Mouse (Mus musculus) midbrain, embryonic 15.5 days (tissue): Measurements from ENCODE around the gene Hmgb1. TPM values are rescaled to one million over a fixed set of nuclear protein-coding genes. Genes with fewer than 3 reads are reported as not detected.
A peak's percentile ranks its signal among the peaks of the same experiment; 100 is the strongest.

Source experiments
- ATAC-seq: fragments of 200-750 bp; cut with Nextera tagmentation; replicated peaks from 2 replicates; pipeline ENCODE4 v1.8.0; 2017; ENCODE audit warnings: moderate TSS enrichment
- H3K27ac ChIP-seq: fragments of 300-500 bp; sonication (generic); 2 replicates; pipeline ENCODE4 v1.5.1; 2015; ENCODE audit warnings: mild to moderate bottlenecking, inconsistent platforms
- H3K27me3 ChIP-seq: fragments of 300-500 bp; sonication (generic); replicated peaks from 2 replicates; pipeline ENCODE4 v1.6.1; 2015; ENCODE audit warnings: inconsistent platforms
- H3K36me3 ChIP-seq: fragments of 300-500 bp; sonication (generic); replicated peaks from 2 replicates; pipeline ENCODE4 v1.6.1; 2015; ENCODE audit warnings: inconsistent platforms
- H3K4me1 ChIP-seq: fragments of 300-500 bp; sonication (generic); 2 replicates; pipeline ENCODE4 v1.6.1; 2015; ENCODE audit warnings: inconsistent platforms
- H3K4me2 ChIP-seq: fragments of 300-500 bp; sonication (generic); 2 replicates; pipeline ENCODE4 v1.6.1; 2015; ENCODE audit warnings: inconsistent platforms, mild to moderate bottlenecking, moderate library complexity
- H3K4me3 ChIP-seq: fragments of 300-500 bp; sonication (generic); 2 replicates; pipeline ENCODE4 v1.5.1; 2015; ENCODE audit warnings: mild to moderate bottlenecking, inconsistent platforms
- H3K9ac ChIP-seq: fragments of 300-500 bp; sonication (generic); 2 replicates; pipeline ENCODE4 v1.6.1; 2015; ENCODE audit warnings: mild to moderate bottlenecking, inconsistent platforms
- H3K9me3 ChIP-seq: fragments of 300-500 bp; sonication (generic); 2 replicates; pipeline ENCODE4 v1.6.1; 2016; ENCODE audit warnings: inconsistent platforms
- WGBS: fragments of 180-500 bp; shearing (Covaris S2); methylation state at CpG from one replicate; pipeline ENCODE4 v1.1.7; 2015; ENCODE audit warnings: mixed read lengths; 5-methylcytosine and 5-hydroxymethylcytosine counted together
- polyA plus RNA-seq: library from polyadenylated mRNA; unstranded; fragments of >200 nt; fragmentation: Nextera tagmentation; extraction: Ambion mirVana; gene quantifications from 2 replicates; pipeline ENCODE4 v1.2.1, GENCODE M21; 2015

The Hmgb1 gene
- polyA plus RNA-seq, 1 experiment from 2014 or later: 713 TPM

GRCm38 (mm10) chr5:149017666-149018415, 166.4 kb downstream of the Hmgb1 start:
- H3K27me3 ChIP-seq: no peaks in the 10 kb centered on the region
- no peak for ATAC-seq
- WGBS: 93% methylated on average over 3 of the region's 3 CpGs
- no peak overlapping the region for H3K4me2 ChIP-seq
- no peaks in the 10 kb centered on the region for H3K36me3 ChIP-seq
- H3K9ac ChIP-seq: no peak overlapping the region
- H3K9me3 ChIP-seq: no peaks in the 10 kb centered on the region
- H3K4me3 ChIP-seq: no peak overlapping the region
- H3K27ac ChIP-seq: no peak overlapping the region
- peaks cover 16% of the 10 kb centered on the region for H3K4me1 ChIP-seq

DNA sequence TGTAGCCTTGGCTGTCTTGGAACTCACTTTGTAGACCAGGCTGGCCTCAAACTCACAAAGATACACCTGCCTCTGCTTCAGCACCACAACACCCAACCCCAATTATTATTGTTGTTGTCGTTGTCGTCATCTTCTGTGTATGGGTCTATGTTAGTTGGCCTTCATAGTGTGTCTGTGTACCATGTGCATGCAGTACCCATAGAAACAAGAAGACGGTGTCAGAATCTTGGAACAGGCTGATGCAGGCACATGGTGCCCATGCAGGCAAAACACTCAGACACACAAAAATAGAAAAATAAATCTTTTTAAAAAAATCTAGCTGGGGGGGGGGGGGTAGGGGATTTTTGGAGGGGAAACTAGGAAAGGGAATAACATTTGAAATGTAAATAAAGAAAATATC, 167.1 kb downstream of the Hmgb1 start:
- Histone ChIP-seq H3K27me3 (no peaks in the 10 kb centered on the region), H3K9me3 (no peaks in the 10 kb centered on the region), H3K9ac (no peak overlapping the region), H3K4me1 (peaks cover 16% of the 10 kb centered on the region), H3K36me3 (no peaks in the 10 kb centered on the region), H3K4me3 (no peak overlapping the region), H3K27ac (no peak overlapping the region), H3K4me2 (no peak overlapping the region)
- ATAC-seq: no peak
- 87% methylated on average over 3 of the region's 3 CpGs for WGBS

DNA sequence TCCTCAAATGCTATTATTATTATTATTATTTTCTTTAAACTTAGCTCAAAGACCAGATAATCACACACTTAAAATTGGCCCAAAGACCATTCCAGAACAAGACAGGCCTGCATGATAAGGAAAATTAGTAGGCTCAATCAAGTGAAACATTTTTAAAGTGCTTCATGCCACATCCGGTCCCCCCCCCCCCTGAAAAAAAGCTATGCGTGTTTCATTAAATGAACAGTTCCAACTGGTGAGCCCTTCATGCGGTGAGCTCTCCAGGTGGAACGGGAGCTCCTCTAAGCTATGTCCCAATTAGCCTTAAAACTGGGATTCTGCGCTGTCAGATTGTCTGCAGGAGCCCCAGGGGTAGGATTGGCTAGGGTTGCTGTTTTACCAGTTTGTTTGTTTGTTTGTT, 168.0 kb downstream of the Hmgb1 start:
- H3K36me3 ChIP-seq: no peaks in the 10 kb centered on the region
- H3K4me3 ChIP-seq: no peak overlapping the region
- H3K4me2 ChIP-seq: peak overlapping the region; percentile 96
- peaks cover 16% of the 10 kb centered on the region for H3K4me1 ChIP-seq
- H3K9me3 ChIP-seq: no peaks in the 10 kb centered on the region
- no peaks in the 10 kb centered on the region for H3K27me3 ChIP-seq
- ATAC-seq: no peak
- no peak overlapping the region for H3K27ac ChIP-seq
- no peak overlapping the region for H3K9ac ChIP-seq
- WGBS: 71% methylated on average over 5 of the region's 5 CpGs

DNA sequence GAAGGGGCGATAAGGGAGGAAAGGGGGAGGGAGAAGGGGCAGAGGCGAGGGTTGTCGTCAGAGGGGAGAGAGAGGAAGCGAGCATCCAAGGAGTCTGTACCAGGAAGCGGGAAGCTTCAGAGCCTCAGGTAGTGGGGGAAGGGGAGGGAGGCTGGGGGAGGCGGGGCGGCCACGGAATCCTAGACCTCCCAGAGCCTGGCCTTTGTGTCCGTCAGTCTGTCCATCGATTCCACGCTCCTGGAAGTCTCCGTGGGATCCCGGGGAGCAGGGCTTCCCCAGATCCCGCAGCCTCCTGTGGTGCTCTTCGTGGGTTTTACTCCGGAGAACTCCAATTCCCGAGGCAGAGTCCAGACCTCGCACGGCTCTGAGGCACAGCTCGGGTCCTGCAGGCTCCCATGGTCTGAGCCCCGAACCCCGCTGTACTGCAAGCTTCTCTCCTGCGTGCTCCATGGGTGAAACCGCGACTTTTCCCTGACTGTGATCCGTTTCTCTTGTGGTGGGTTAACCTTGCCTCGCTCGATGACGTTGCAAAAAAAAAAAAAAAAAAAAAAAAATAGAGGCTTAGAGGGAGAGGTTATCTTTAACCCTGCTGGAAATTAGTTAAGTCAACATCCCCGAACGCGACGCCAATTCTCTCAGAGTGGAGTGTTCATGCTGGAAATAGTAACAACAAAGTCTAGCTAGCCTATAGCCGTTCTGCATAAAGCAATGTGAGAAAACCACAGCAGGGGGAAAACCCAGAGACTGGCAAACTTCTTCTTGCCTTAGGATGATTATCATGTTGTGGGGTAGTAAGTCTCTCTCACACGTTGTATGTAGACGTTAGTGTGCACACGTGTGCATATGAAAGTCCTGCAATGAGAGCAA, 168.7 kb downstream of the Hmgb1 start:
- H3K27ac ChIP-seq: no peak overlapping the region
- H3K9ac ChIP-seq: peak overlapping the region; percentile 46; the same call in 1 of the 2 replicates
- no peaks in the 10 kb centered on the region for H3K27me3 ChIP-seq
- 1% methylated on average over 32 of the region's 37 CpGs for WGBS
- peak overlapping the region; percentile 96 for H3K4me2 ChIP-seq
- H3K4me1 ChIP-seq: peaks cover 16% of the 10 kb centered on the region
- no peaks in the 10 kb centered on the region for H3K9me3 ChIP-seq
- H3K4me3 ChIP-seq: peak overlapping the region; percentile 44
- peak; percentile 67 for ATAC-seq
- no peaks in the 10 kb centered on the region for H3K36me3 ChIP-seq

- no peak overlapping the region for H3K9ac ChIP-seq
- WGBS: 19% methylated on average over 17 of the region's 17 CpGs
Observed at GRCm38 (mm10) chr5:149014600-149015268, 169.6 kb downstream of the Hmgb1 start.

DNA sequence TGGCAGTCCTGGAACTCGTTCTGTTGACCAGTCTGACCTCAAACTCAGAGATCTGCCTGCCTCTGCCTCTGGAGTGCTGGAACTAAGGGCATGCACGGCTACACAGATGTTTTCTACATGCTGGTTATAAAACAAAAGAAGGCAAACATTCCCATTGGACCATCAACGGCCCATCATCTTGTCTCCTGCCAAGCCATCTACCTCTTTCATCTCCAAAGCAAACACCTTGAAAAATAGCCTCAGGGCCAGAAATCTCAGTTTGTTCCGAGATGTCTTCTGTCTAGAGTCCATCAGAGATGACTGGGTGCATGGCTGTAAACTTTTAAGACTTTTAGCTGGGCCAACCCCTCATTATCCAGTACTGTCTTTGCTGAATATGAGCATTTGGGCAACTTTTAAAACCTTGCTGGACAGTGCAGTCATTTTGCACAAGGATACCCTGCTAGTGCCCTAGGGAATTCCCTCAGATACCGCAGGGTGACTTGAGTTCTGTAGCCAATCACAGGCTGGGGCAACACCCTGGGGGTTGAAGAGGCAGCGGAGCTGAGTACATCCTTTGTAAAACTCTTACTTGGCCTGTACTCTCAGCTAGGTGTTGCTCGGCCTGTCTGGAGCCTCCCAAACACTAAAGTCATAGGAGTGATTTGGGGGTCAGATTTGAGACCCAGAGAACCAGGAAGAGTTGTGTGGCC, 170.3 kb downstream of the Hmgb1 start:
- Histone ChIP-seq H3K36me3 (no peaks in the 10 kb centered on the region), H3K4me1 (peaks cover 16% of the 10 kb centered on the region), H3K9ac (no peak overlapping the region), H3K9me3 (no peaks in the 10 kb centered on the region), H3K4me2 (no peak overlapping the region), H3K4me3 (no peak overlapping the region), H3K27ac (no peak overlapping the region), H3K27me3 (no peaks in the 10 kb centered on the region)
- no peak for ATAC-seq
- 72% methylated on average over 7 of the region's 7 CpGs for WGBS

More at GRCm38 (mm10) chr5:149014600-149015268, 169.6 kb downstream of the Hmgb1 start:
- Histone ChIP-seq H3K9me3 (no peaks in the 10 kb centered on the region), H3K4me3 (peak overlapping the region; percentile 44; the same call in 1 of the 2 replicates), H3K36me3 (no peaks in the 10 kb centered on the region), H3K27ac (no peak overlapping the region), H3K27me3 (no peaks in the 10 kb centered on the region), H3K4me2 (peak overlapping the region; percentile 96), H3K4me1 (peaks cover 16% of the 10 kb centered on the region)
- no peak for ATAC-seq

DNA sequence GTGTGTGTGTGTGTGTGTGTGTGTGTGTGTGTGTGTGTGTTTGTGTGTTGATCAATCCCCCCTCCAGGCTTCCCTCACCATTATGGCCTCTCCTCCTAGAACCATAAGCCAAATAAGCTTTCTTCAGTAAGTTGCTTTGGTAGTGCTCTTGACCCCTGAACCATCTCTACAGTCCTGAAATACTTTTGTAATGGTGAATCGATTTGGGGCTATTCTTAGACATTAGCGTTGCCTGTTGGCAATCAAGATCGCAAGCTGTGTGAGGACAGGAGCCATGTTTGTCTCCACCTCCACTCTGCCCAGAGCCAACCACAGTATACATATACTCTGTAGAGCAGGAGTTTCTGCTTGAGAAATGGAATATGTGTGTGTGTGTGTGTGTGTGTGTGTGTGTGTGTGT, 175.2 kb downstream of the Hmgb1 start:
- Histone ChIP-seq H3K27me3 (no peaks in the 10 kb centered on the region), H3K27ac (no peak overlapping the region), H3K36me3 (no peaks in the 10 kb centered on the region), H3K9ac (no peak overlapping the region), H3K9me3 (no peaks in the 10 kb centered on the region), H3K4me2 (no peak overlapping the region), H3K4me3 (no peak overlapping the region), H3K4me1 (peaks cover 7% of the 10 kb centered on the region; the same call in 1 of the 2 replicates)
- 91% methylated on average over 3 of the region's 3 CpGs for WGBS
- ATAC-seq: no peak

DNA sequence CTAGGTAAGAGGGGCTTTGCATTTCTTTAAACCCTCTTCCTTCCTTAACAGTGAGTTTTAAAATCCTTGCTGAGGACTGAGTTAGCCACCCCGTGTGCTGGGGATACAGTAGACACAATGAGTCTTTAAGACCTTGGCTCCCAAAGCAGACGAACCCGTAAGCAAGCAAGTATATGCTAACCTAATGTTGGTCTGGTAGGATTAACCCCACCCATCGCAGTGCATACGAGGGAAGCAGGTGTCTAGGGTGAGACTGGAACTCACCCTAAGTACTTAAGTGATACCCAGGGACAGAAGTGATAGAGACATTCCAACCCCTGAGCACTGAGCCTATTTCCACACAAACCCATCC, 177.0 kb downstream of the Hmgb1 start:
- Histone ChIP-seq H3K4me2 (peak overlapping the region; percentile 42; the same call in 1 of the 2 replicates), H3K36me3 (no peaks in the 10 kb centered on the region), H3K9me3 (no peaks in the 10 kb centered on the region), H3K4me1 (peaks cover 7% of the 10 kb centered on the region; the same call in 1 of the 2 replicates), H3K27ac (no peak overlapping the region), H3K27me3 (no peaks in the 10 kb centered on the region), H3K9ac (no peak overlapping the region), H3K4me3 (no peak overlapping the region)
- 63% methylated on average over 5 of the region's 5 CpGs for WGBS
- ATAC-seq: no peak

DNA sequence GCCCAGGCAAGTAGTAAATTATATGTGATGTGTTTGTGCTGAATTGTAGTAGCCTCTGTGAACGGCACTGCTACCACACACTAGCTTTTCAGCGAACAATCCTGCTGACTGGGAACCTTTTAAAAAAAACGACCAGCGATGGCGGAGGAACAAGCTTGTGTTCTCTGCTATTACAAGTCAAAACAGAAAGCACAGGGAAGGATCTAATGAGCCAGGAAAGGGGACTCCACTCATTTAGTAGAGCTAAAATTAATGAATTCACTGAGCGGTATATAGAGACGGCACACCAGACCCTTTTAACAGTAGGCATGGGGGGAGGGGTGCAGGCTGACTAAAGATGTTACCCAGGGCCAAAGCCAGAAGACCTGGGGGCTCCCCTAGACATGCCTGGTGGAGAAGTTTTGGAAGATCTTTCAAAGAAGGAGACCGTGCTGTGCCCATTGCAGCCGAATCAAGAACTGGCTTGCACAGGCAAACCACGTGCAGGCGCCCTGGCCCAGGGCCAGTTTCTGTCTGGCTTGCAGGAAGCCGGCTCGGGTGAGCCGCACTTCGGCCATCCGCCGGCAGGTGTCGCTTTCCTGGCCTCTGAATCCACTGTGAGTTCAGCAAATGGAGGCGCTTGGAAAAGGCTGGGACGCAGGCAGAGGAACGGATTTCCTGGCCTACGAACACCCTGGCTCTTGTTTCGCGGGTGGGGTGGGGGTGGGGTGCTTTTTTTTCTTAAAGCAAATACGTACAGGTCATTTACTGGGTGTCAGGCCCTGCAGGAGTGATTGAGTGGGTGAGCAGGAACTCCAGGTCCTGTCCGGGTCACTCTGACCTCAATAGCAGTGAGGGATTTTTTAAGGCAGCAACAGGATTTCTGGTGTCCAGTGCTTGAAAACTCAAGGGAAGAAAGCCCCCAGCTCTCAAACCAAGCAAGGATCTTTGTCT, 177.7 kb downstream of the Hmgb1 start:
- no peaks in the 10 kb centered on the region for H3K9me3 ChIP-seq
- no peaks in the 10 kb centered on the region for H3K27me3 ChIP-seq
- peak; percentile 90 for ATAC-seq
- H3K27ac ChIP-seq: peak overlapping the region; percentile 46
- peaks cover 7% of the 10 kb centered on the region; the same call in 1 of the 2 replicates for H3K4me1 ChIP-seq
- no peaks in the 10 kb centered on the region for H3K36me3 ChIP-seq
- peak overlapping the region; percentile 6; the same call in 1 of the 2 replicates for H3K4me3 ChIP-seq
- peak overlapping the region; percentile 42 for H3K4me2 ChIP-seq
- no peak overlapping the region; the same call in 1 of the 2 replicates for H3K9ac ChIP-seq
- 8% methylated on average over 26 of the region's 26 CpGs for WGBS

DNA sequence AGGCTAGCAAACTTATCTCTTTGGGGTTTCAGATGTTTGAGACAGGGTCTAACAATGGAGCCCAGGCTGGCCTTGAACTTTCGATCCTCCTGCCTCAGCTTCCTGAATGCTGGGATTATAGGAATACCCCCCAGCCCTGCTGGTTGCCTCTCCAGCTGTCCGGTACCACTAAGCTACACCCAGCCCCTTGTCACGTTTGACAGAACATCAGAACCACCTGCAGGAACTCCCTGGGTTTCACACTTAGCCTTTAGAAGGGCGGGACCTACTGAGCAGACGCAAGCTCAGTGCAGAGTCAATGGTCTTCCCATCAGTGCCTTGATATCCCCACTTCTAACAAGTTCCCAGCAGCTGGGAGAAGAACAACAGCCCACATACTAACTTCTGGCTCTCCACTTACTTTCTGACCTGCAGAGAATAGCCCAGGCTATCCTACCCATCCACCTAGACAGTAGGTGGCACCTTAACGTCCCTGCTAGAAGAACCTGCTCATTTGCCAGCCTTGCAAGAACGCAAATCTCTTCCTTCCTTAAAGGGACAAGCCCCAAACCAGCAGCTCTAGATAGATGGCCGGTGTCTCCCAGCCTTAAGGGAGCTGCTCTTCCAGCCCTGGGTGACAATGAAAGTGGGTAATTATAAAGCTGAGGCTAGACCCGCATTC, 178.5 kb downstream of the Hmgb1 start:
- Histone ChIP-seq H3K27ac (no peak overlapping the region), H3K4me3 (no peak overlapping the region), H3K27me3 (no peaks in the 10 kb centered on the region), H3K36me3 (no peaks in the 10 kb centered on the region), H3K9ac (no peak overlapping the region), H3K9me3 (no peaks in the 10 kb centered on the region), H3K4me2 (peak overlapping the region; percentile 42), H3K4me1 (peaks cover 7% of the 10 kb centered on the region; the same call in 1 of the 2 replicates)
- ATAC-seq: no peak; the same call in 1 of the 2 replicates
- 66% methylated on average over 9 of the region's 9 CpGs for WGBS
